Mouse (Mus musculus): ENCODE measurements around the gene Gpr179. TPM values are rescaled to one million over a fixed set of nuclear protein-coding genes. Genes with fewer than 3 reads are reported as not detected.

The Gpr179 gene
- total and polyA plus RNA-seq, 3 experiments, result 0.05 to 0.08 TPM; not detected in 1

DNA sequence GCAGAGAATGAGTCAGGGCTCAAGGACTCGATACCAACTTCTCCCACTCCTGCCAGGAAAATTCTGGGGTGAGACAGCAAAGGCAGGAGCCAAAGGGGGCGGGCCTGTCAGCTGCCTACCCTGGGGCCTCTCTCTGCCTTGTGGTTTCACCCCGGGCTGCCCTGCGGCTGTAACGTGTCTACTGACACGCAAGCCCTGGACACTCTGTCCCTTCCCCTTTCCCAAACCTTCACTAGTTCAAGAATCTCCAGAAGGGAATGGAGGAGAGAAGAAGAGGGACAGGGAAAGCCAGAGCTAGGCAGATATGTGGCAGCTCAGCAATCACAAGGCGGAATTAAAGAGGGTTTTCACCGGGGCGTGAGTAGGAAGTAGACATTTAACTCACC is 42.4 kb downstream of the Gpr179 start:
- Histone ChIP-seq H3K4me1 (ENCODE audit: control insufficient read depth, insufficient read depth, low read length) (peaks cover 3% of the 10 kb centered on the region; the same call in 1 of the 2 replicates), H3K9ac (ENCODE audit: low read depth, low read length) (peak overlapping the region; percentile 57), H3K79me2 (replicated peaks; ENCODE audit: control insufficient read depth, insufficient read depth, low read length) (no peaks in the 10 kb centered on the region), H3K27me3 (ENCODE audit: control insufficient read depth, insufficient read depth, low read length) (no peaks in the 10 kb centered on the region), H3K4me3 (peak overlapping the region; percentile 59), H3K36me3 (ENCODE audit: control insufficient read depth, insufficient read depth, low read length) (no peaks in the 10 kb centered on the region), H3K27ac (peak overlapping the region; percentile 96)
- peak; percentile 84 to 90 for DNase-seq
- WGBS, result 2% methylated on average over 9 of the region's 9 CpGs
- TF ChIP-seq CTCF (IDR thresholded peaks at IDR 0.05), result no peak
- TF ChIP-seq POLR2A (IDR thresholded peaks at IDR 0.05; ENCODE audit: insufficient read depth, low read depth, low read length), result peak; percentile 76
- peak; percentile 66 for TF ChIP-seq EP300 (IDR thresholded peaks at IDR 0.05; ENCODE audit: insufficient read depth, low read depth, low read length)
- intact Hi-C loops (cut with DNase I), result no loop called here

- Histone ChIP-seq H3K79me2 (replicated peaks; ENCODE audit: control insufficient read depth, insufficient read depth, low read length) (no peaks in the 10 kb centered on the region), H3K9ac (ENCODE audit: low read depth, low read length) (peak overlapping the region; percentile 10; the same call in 1 of the 2 replicates), H3K4me1 (ENCODE audit: control insufficient read depth, insufficient read depth, low read length) (peaks cover 3% of the 10 kb centered on the region; the same call in 1 of the 2 replicates), H3K4me3 (peak overlapping the region; percentile 59; the same call in 1 of the 2 replicates), H3K36me3 (ENCODE audit: control insufficient read depth, insufficient read depth, low read length) (no peaks in the 10 kb centered on the region), H3K27ac (peak overlapping the region; percentile 96), H3K27me3 (ENCODE audit: control insufficient read depth, insufficient read depth, low read length) (no peaks in the 10 kb centered on the region)
- TF ChIP-seq CTCF (IDR thresholded peaks at IDR 0.05), result no peak
- no peak for TF ChIP-seq POLR2A (IDR thresholded peaks at IDR 0.05; ENCODE audit: insufficient read depth, low read depth, low read length)
- TF ChIP-seq EP300 (IDR thresholded peaks at IDR 0.05; ENCODE audit: insufficient read depth, low read depth, low read length), result no peak
- DNase-seq, result no peak
- WGBS, result 26% methylated on average over 3 of the region's 3 CpGs
- intact Hi-C loops (cut with DNase I), result no loop called here
Observed at GRCm38 (mm10) chr11:97308806-97309450, 42.9 kb downstream of the Gpr179 start.

- no peak for TF ChIP-seq EP300 (IDR thresholded peaks at IDR 0.05; ENCODE audit: insufficient read depth, low read depth, low read length)
- TF ChIP-seq CTCF (IDR thresholded peaks at IDR 0.05), result no peak
- TF ChIP-seq POLR2A (IDR thresholded peaks at IDR 0.05; ENCODE audit: insufficient read depth, low read depth, low read length), result no peak
- peak in 1 of 2 experiments; percentile 39 for DNase-seq
- H3K9ac ChIP-seq (ENCODE audit: low read depth, low read length), result no peak overlapping the region
- no peaks in the 10 kb centered on the region for H3K36me3 ChIP-seq (ENCODE audit: control insufficient read depth, insufficient read depth, low read length)
- H3K27ac ChIP-seq, result peak overlapping the region; percentile 96
- no peaks in the 10 kb centered on the region for H3K27me3 ChIP-seq (ENCODE audit: control insufficient read depth, insufficient read depth, low read length)
- peaks cover 7% of the 10 kb centered on the region for H3K4me1 ChIP-seq (ENCODE audit: control insufficient read depth, insufficient read depth, low read length)
- intact Hi-C loops (cut with DNase I), result no loop called here
- no peak overlapping the region for H3K4me3 ChIP-seq
- no peaks in the 10 kb centered on the region for H3K79me2 ChIP-seq (replicated peaks; ENCODE audit: control insufficient read depth, insufficient read depth, low read length)
- WGBS, result 74% methylated on average over 11 of the region's 11 CpGs
Observed at GRCm38 (mm10) chr11:97307294-97308069, 44.4 kb downstream of the Gpr179 start.

DNA sequence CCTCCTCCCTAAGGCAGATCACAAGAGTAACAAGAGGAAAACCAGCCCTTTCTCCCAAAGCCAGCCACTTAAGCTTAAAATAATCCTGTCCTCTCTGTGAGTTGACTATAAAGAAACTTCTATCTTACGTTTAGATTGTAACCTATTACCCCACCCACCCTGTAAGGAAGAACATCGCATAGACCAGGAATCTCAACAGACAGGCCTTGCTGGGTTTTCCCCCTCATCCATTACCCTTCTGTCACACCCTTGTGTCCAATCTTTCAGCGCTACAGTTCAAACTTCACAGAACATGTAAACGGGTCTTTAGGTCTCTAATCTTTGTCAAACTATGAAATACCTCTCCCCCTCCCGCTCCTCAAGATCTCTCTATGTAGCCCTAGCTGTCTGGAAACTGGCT is 47.2 kb downstream of the Gpr179 start:
- TF ChIP-seq CTCF (IDR thresholded peaks at IDR 0.05) (no peak), POLR2A (IDR thresholded peaks at IDR 0.05; ENCODE audit: insufficient read depth, low read depth, low read length) (no peak), EP300 (IDR thresholded peaks at IDR 0.05; ENCODE audit: insufficient read depth, low read depth, low read length) (no peak)
- intact Hi-C loops (cut with DNase I), result no loop called here
- H3K27me3 ChIP-seq (ENCODE audit: control insufficient read depth, insufficient read depth, low read length), result no peaks in the 10 kb centered on the region
- no peak for DNase-seq
- H3K27ac ChIP-seq, result no peak overlapping the region
- no peak overlapping the region for H3K9ac ChIP-seq (ENCODE audit: low read depth, low read length)
- H3K4me3 ChIP-seq, result no peak overlapping the region
- H3K36me3 ChIP-seq (ENCODE audit: control insufficient read depth, insufficient read depth, low read length), result no peaks in the 10 kb centered on the region
- H3K79me2 ChIP-seq (replicated peaks; ENCODE audit: control insufficient read depth, insufficient read depth, low read length), result no peaks in the 10 kb centered on the region
- WGBS, result 81% methylated on average over 5 of the region's 5 CpGs
- H3K4me1 ChIP-seq (ENCODE audit: control insufficient read depth, insufficient read depth, low read length), result peaks cover 16% of the 10 kb centered on the region

DNA sequence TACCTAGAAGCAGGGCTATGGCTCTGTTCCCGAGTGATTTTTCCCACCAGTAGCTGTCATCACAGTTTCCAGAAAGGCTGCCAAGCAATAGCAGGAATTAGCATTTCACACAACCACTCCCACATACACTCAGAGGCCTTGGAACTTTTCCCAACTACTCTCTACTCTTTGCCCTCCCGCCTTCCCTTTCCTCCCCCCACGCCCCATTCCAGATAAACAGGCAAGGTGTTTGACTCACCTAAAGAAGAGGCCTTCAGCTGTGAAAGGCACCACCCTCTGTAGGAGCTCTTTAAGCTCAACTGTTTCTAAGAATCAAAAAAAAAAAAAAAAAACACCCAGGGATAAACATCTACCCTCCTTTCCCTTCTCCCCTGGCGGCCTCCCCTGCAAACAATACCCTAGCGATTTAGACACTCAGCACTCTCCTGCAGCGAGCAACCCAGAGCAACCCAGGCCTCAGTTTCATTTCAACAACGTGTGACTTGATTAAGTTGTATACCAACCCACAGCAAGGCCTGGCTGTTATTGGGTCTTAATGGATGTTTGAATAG is 49.6 kb downstream of the Gpr179 start:
- Histone ChIP-seq H3K27ac (peak overlapping the region; percentile 75), H3K4me1 (ENCODE audit: control insufficient read depth, insufficient read depth, low read length) (peaks cover 13% of the 10 kb centered on the region), H3K79me2 (replicated peaks; ENCODE audit: control insufficient read depth, insufficient read depth, low read length) (no peaks in the 10 kb centered on the region), H3K4me3 (no peak overlapping the region), H3K36me3 (ENCODE audit: control insufficient read depth, insufficient read depth, low read length) (no peaks in the 10 kb centered on the region), H3K9ac (ENCODE audit: low read depth, low read length) (no peak overlapping the region), H3K27me3 (ENCODE audit: control insufficient read depth, insufficient read depth, low read length) (no peaks in the 10 kb centered on the region)
- TF ChIP-seq CTCF (IDR thresholded peaks at IDR 0.05), result peak; percentile 25
- TF ChIP-seq EP300 (IDR thresholded peaks at IDR 0.05; ENCODE audit: insufficient read depth, low read depth, low read length), result peak; percentile 78
- TF ChIP-seq POLR2A (IDR thresholded peaks at IDR 0.05; ENCODE audit: insufficient read depth, low read depth, low read length), result no peak
- 8% methylated on average over 7 of the region's 7 CpGs for WGBS
- intact Hi-C loops (cut with DNase I), result no loop called here
- DNase-seq, result peak; percentile 55 to 84

Measured in heart, adult 2 months (tissue).